Mouse (Mus musculus) thymus, postnatal 10 days (tissue): Measurements from ENCODE around the gene Mug2.
"Not testable (repeated sequence)": the region's sequence is repeated elsewhere in the genome, so short reads cannot be mapped to it uniquely, and the experiment has no call there.

ENCODE experiments used
- DNase-seq, 2 experiments: peaks; one replicate each; pipeline ENCODE4 v3.0.0; 2021; ENCODE audit warnings: low spot score in 2 of 2

Gene Mug2

DNA sequence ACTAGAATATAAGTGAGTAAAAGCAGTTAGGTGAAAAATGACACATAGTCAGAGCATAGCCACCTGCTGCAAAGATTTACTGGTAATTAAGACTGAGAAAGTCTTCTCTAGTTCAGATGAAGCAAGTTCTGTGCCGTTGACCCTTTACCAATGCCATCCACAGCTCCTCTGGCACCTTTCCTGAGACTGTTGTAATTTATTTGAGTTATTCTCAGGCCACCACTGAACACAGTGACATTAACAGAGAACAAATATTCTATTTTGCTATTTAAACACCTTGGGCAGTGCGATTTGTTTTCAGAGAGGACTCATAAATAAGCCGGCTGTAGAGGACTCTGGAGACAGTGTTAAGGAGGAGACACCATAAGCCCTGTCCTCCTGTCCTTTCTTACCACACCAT is at the start of gene Mug2:
Mug2 (plus strand) TSS at position 301 of the 400 bp plus-strand sequence.
- not testable (repeated sequence) for DNase-seq

DNA sequence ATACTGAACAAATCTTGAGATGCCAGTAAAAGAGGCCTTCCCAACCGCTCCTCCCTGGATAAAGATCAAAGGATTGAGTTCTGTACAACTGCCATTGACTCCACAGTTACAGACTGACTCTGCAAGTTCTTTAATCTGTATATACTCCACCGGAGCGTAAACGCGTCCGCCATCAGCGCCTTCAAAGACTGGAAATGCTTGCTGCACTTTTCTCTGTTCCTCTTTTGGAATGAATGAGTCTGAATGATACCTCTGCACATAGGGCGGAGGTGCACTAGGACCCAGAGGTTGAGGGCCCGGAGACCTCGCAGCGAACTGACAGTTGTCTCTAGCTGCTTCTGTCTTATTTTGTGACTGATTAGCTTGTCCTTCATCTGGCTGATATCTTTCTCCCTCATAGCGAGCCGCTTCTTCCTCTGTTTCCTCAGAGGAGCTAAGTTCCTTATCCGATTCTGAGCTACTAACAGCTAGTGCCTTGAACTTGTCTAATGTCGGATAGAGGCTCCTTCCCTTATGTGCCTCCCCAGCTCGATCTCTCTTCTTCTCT is 48.7 kb upstream of the Mug2 start:
- DNase-seq, result not testable (repeated sequence)

DNA sequence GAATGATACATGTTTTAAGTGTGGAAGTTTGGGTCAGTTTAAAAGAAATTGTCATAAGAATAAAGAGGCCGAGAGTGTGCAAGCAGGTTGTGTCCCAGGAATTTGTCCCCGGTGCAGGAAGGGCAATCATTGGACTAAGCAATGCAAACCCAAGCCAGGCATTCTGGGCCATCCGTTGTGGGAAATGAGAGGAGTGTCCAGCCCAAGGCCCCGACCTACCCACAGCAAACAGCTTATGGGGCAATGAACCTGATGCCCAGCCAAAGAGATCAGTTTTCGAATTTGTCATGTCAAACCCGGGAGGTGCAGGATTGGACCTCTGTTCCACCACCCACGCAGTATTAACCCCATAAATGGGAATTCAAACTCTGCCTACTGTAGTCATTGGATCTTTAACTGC is 30.9 kb upstream of the Mug2 start:
- DNase-seq, result no peak

DNA sequence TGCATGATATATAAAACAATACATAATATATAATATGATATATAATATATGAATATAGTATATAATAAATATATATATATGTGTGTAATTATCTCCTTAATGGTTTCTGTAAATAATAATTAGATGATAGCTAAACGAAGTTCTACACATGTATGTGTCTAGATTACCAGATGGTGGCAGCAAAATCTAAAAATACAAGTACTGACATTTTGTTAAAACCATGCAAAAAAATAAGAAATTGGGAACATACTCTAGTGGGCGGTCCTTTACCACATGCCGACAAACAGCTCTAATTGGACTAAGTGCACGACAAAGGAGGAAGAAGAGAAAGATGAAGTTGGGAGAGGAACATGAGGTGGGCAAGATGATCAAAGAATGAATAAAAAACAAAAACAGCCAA is 94.3 kb downstream of the Mug2 start:
- no peak for DNase-seq

DNA sequence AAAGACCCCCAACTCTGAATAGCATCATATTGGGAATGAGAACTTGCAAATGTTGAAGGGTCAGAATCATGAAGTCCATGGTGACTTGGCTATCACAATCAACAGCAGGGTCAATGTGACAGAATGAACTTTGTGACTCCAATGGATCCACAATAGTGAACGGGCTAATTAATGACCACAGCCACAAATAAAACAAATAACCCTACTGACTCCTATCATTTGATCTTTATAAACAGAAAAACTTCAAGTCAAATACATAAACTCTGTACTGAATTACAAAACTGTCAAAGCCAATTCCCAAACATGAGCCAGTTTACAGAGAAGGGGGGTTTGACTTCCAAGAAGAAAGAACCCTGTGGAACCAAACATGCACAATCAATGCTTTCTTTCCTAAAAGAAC is 95.1 kb downstream of the Mug2 start:
- no peak for DNase-seq

DNA sequence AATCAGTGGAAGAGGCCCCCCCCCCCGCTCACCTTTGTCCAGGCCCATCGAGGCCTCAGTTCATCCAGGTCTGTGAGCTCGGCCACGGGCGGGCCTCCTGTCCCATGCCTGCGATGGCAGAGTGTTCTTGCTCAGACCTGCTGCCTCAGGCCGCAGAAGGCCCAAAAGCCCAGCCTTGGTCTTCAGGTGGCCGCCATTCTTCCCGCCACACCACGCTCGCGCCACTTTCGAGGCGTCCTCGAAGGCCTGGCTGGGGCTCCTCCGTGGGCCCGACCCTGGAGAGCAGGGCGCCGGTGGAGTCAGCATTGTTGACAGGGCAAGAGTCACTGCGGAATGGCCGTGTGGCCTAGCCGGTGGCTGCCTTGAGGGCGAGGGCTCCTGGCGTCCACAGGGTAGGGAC is 110.4 kb downstream of the Mug2 start:
- no peak for DNase-seq

DNA sequence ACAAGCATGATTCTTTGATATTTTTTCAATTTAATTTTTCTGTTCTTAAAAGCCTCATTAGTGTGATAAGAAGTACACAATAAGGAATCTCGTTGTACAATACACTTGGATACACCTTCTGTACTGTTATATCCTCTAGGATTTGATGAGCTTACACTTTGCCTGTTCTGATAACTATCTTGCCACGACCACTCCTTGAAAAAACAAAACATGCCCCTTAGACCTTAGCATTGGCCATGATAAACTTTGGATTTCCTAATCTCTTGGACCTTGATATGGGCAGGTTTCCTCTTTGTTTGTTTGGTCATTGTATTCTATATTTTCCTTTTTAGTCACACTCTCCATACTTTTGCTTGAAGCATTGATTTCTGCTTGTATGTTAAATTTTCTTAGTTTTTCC is 123.0 kb downstream of the Mug2 start:
- DNase-seq, result no peak
